Mouse (Mus musculus) G1E (cell line): ENCODE results near the gene Unc119. TPM values are rescaled to one million over a fixed set of nuclear protein-coding genes. Genes with fewer than 3 reads are reported as not detected.

Experiments used
- ATAC-seq: 2 replicates; pipeline ENCODE4 v1.8.0; 2016; ENCODE audit warnings: mild to moderate bottlenecking; ENCODE audit not compliant: insufficient number of reproducible peaks, poor library complexity, low FRiP score, severe bottlenecking; ENCODE audit errors: extremely low read depth
- DNase-seq: peaks from one replicate; pipeline ENCODE4 v3.0.0; 2012; ENCODE audit warnings: low spot score
- H3K27me3 ChIP-seq: 2 replicates; pipeline ENCODE4 v1.6.1; 2012; ENCODE audit warnings: mild to moderate bottlenecking, low read length, inconsistent platforms; ENCODE audit not compliant: insufficient read depth
- H3K36me3 ChIP-seq: replicated peaks from 2 replicates; pipeline ENCODE3; 2012; ENCODE audit warnings: mild to moderate bottlenecking, inconsistent platforms
- H3K4me1 ChIP-seq: 2 replicates; pipeline ENCODE4 v1.6.1; 2012; ENCODE audit warnings: low read depth, low read length, inconsistent platforms, mixed read lengths; ENCODE audit not compliant: insufficient read depth
- H3K4me3 ChIP-seq: 2 replicates; pipeline ENCODE4 v1.5.1; 2012; ENCODE audit warnings: low read depth, mild to moderate bottlenecking, inconsistent platforms, low read length, moderate library complexity, mixed read lengths
- H3K9me3 ChIP-seq: replicated peaks from 2 replicates; pipeline ENCODE4 v1.6.1; 2012; ENCODE audit warnings: inconsistent platforms
- CTCF ChIP-seq: IDR thresholded peaks from 2 replicates; pipeline ENCODE4 v1.5.1; 2012; ENCODE audit warnings: low read depth, low read length, inconsistent platforms, mixed read lengths
- GATA1 ChIP-seq: IDR thresholded peaks from 2 replicates; pipeline ENCODE4 v1.6.1; 2012; ENCODE audit warnings: borderline replicate concordance, low read length, inconsistent platforms, mixed read lengths
- GATA2 ChIP-seq: IDR thresholded peaks from 2 replicates; pipeline ENCODE4 v1.6.1; 2012; ENCODE audit warnings: low read depth, low read length, inconsistent platforms, borderline replicate concordance
- POLR2AphosphoS5 ChIP-seq: IDR thresholded peaks from 2 replicates; pipeline ENCODE4 v1.6.1; 2012; ENCODE audit warnings: low read depth, low read length, inconsistent platforms; ENCODE audit not compliant: insufficient replicate concordance
- TAL1 ChIP-seq: conservative IDR thresholded peaks from 2 replicates; pipeline ENCODE4 v1.6.1; 2012; ENCODE audit warnings: low read depth, low read length, inconsistent platforms, mixed read lengths
- polyA plus RNA-seq: library from polyadenylated mRNA; stranded (reverse); fragments of >175 nt; gene quantifications from 2 replicates; pipeline ENCODE4 v1.2.3, GENCODE M21; 2012
- total RNA-seq, 2 experiments: library from RNA; stranded (forward) in 1 of 2; stranded (reverse) in 1 of 2; fragments of 200-1000 nt in 1 of 2; fragments of >200 nt in 1 of 2; fragmentation: Nextera tagmentation in 1 of 2; gene quantifications; 2 replicates each; pipeline ENCODE4 v1.2.3; 2014 to 2017

Unc119 gene
- total and polyA plus RNA-seq, 3 experiments, result 6.7 to 10.3 (median 8.2) TPM

DNA sequence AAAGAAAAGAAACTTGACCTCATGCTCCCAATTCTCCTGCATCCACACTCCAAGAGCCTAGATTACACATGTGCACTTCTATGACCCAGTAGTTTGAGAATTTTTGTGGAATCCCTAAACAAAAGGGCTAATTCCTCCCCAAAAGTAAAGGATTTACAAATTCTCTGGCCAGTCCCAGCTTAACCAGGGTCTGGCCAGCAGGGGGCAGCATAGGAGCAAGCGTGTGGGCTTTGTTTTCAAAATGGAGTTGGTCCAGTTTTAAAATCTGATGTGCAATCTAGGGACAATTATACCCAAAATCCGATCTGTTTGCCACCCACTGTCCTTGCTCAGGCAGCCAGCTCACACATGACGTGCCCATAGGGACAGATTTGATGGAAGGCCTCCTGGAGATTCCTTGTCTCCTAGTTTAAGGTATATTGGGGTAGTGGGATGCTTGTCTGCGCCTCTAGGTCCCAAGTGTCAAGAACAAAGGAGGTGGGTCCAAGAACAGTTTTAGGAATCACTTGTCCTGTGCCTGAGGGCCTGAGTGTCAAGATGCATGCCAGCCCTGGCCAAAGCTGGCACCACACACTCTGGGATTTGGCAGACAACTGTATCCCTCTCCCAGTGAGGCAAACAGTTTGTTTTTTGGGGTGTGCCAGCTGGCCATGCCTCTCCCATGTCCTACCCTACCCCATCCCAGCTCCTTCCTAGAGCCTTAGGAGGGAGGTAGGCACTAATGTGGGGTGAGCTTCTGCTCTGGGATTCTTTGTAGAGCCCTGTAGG is 12.4 kb downstream of the Unc119 start:
- Histone ChIP-seq H3K36me3 (no peaks in the 10 kb centered on the region), H3K27me3 (peaks cover 28% of the 10 kb centered on the region), H3K4me3 (no peak overlapping the region), H3K9me3 (no peaks in the 10 kb centered on the region), H3K4me1 (peaks cover 33% of the 10 kb centered on the region)
- DNase-seq, result no peak
- ATAC-seq, result no peak
- 0 out of 2 replicates have a peak, but pooled peaks have one; percentile 40 for TF ChIP-seq CTCF
- no peak for TF ChIP-seq GATA2

- Histone ChIP-seq H3K27me3 (peaks cover 33% of the 10 kb centered on the region), H3K4me1 (peaks cover 25% of the 10 kb centered on the region), H3K4me3 (no peak overlapping the region), H3K36me3 (no peaks in the 10 kb centered on the region), H3K9me3 (no peaks in the 10 kb centered on the region)
- DNase-seq, result no peak
- TF ChIP-seq CTCF, result peak; percentile 63
- TF ChIP-seq GATA2, result no peak
- ATAC-seq, result no peak
Observed at GRCm38 (mm10) chr11:78358330-78359007, 15.2 kb downstream of the Unc119 start.

DNA sequence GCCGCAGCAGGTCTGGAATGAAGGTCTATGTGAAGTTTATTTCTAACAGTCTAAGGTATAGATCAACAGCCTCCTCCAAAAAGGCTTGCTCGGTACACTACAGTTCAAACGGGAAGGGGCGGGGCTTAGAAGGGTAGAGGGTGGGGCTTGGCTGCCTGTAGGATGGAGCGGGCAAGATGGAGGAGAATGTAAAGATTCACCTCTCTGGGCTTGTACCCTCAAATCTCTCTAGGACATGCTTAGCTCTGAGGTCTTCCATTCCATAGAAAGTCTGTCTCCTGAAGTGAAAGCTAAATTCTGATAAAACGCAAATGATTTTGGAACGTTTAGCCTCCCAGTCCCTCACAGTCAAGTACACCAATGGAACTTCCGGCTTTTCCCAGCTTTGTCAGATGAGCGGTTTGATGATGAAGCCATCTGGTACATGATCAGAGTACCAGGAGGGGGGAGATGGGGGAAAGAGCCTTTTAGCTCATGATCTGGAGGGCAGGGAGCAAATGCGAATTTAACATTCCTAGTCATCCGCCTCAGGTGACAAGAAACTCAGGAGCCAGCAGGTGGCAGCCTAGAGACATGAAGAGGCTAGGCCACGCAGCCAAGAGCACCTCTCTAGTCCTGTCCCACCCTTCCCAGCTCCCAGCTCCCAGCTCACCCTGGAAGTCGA is 17.0 kb downstream of the Unc119 start:
- H3K4me3 ChIP-seq, result peak overlapping the region; percentile 65
- ATAC-seq, result peak; percentile 54
- peaks cover 22% of the 10 kb centered on the region for H3K4me1 ChIP-seq
- no peaks in the 10 kb centered on the region for H3K36me3 ChIP-seq
- TF ChIP-seq TAL1 (no peak), POLR2AphosphoS5 (no peak), CTCF (peak; percentile 38), GATA2 (no peak), GATA1 (no peak)
- H3K27me3 ChIP-seq, result peaks cover 36% of the 10 kb centered on the region
- H3K9me3 ChIP-seq, result no peaks in the 10 kb centered on the region
- peak; percentile 75 for DNase-seq

GRCm38 (mm10) chr11:78360789-78361131 is 17.5 kb downstream of the Unc119 start:
- Histone ChIP-seq H3K4me3 (peak overlapping the region; percentile 65; the same call in 1 of the 2 replicates), H3K36me3 (no peaks in the 10 kb centered on the region), H3K9me3 (no peaks in the 10 kb centered on the region), H3K27me3 (peaks cover 36% of the 10 kb centered on the region), H3K4me1 (peaks cover 22% of the 10 kb centered on the region)
- TF ChIP-seq GATA2 (no peak), POLR2AphosphoS5 (no peak), CTCF (no peak), TAL1 (no peak), GATA1 (no peak)
- ATAC-seq, result no peak
- DNase-seq, result no peak

DNA sequence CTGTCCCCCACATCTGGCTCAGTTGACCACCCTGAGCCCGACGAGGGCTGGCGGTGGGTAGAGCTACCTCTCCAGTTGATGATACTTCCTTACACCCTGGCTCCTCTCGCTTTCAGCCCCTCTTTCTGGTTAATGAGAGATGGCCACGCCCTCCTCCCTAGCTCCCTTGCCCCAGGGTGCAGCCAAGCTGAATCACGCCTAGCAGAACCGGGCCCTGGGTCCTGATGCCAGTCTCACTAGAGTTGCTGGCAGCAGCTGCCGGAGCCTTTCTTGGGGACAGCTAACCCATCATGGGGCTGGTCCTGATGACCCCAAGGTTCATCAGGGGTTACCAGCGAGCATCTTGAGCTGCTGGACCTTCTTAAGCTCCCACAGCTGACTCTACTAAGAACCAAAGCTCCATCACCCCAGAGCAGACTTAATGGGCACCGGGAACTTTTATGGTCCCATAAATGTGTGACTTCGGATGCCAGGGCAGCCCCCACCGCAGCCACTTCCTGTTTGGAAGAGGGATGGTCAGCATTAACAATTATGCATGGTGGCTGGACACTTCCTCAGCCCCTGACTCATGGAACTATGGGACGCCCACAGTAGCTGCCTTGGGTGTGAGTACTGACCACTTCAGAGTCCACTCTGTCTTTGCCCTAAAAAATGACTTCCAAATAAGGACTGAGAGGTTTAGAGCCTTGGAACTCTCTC is 20.2 kb downstream of the Unc119 start:
- Histone ChIP-seq H3K4me1 (peaks cover 19% of the 10 kb centered on the region), H3K9me3 (no peaks in the 10 kb centered on the region), H3K36me3 (no peaks in the 10 kb centered on the region), H3K4me3 (no peak overlapping the region), H3K27me3 (peaks cover 47% of the 10 kb centered on the region)
- TF ChIP-seq POLR2AphosphoS5, result no peak
- no peak for TF ChIP-seq CTCF
- TF ChIP-seq GATA2, result no peak
- no peak for TF ChIP-seq TAL1
- TF ChIP-seq GATA1, result no peak
- DNase-seq (no peak), ATAC-seq (no peak)

GRCm38 (mm10) chr11:78364103-78364502 is 20.8 kb downstream of the Unc119 start:
- no peaks in the 10 kb centered on the region for H3K9me3 ChIP-seq
- no peak overlapping the region for H3K4me3 ChIP-seq
- TF ChIP-seq TAL1, result no peak
- no peak for TF ChIP-seq CTCF
- no peak for TF ChIP-seq POLR2AphosphoS5
- no peak for TF ChIP-seq GATA2
- no peak for TF ChIP-seq GATA1
- no peaks in the 10 kb centered on the region for H3K36me3 ChIP-seq
- ATAC-seq (no peak), DNase-seq (no peak)
- peaks cover 16% of the 10 kb centered on the region for H3K4me1 ChIP-seq
- H3K27me3 ChIP-seq, result peaks cover 52% of the 10 kb centered on the region
